Mouse (Mus musculus): Measurements from ENCODE around the gene Eif1ax. TPM values are rescaled to one million over a fixed set of nuclear protein-coding genes. Genes with fewer than 3 reads are reported as not detected.
"Not testable (repeated sequence)": the region's sequence is repeated elsewhere in the genome, so short reads cannot be mapped to it uniquely, and the experiment has no call there.

The Eif1ax gene
- 131 and 146 TPM in 2 replicates for polyA plus RNA-seq (2015; fragmentation: Nextera tagmentation; extraction: Ambion mirVana)

- DNase-seq (ENCODE audit: low spot score) = peak; percentile 87
Measured at GRCm38 (mm10) chrX:159371831-159372752, at the start of gene Eif1ax. Eif1ax (plus strand) TSS chrX:159372178.

GRCm38 (mm10) chrX:159364506-159364905 lies 7.5 kb upstream of the Eif1ax start:
- no peak for DNase-seq (ENCODE audit: low spot score)

GRCm38 (mm10) chrX:159372753-159373144 lies 771 bp downstream of the Eif1ax start:
- DNase-seq (ENCODE audit: low spot score) = no peak

- DNase-seq (ENCODE audit: low spot score) = no peak
Measured at GRCm38 (mm10) chrX:159387105-159387504, 15.1 kb downstream of the Eif1ax start.

DNA sequence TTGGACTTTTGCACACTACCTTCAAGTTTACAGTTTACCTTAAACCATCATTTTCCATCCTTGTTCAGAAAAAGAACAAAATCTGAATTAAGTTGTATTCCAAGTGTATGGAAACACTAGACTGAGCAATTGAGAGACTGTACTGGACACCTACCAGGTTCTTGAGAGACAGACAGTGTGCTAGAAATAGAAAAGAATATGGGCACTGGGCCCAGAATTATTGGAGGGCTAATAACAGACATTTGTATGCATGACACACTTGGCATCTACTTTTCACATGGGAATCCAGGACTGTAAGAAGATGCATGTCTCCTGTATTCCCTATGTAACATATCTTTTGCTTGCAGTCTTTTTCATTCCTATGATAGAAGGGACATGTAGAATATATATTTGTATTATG lies 17.0 kb downstream of the Eif1ax start:
- no peak for DNase-seq (ENCODE audit: low spot score)

DNA sequence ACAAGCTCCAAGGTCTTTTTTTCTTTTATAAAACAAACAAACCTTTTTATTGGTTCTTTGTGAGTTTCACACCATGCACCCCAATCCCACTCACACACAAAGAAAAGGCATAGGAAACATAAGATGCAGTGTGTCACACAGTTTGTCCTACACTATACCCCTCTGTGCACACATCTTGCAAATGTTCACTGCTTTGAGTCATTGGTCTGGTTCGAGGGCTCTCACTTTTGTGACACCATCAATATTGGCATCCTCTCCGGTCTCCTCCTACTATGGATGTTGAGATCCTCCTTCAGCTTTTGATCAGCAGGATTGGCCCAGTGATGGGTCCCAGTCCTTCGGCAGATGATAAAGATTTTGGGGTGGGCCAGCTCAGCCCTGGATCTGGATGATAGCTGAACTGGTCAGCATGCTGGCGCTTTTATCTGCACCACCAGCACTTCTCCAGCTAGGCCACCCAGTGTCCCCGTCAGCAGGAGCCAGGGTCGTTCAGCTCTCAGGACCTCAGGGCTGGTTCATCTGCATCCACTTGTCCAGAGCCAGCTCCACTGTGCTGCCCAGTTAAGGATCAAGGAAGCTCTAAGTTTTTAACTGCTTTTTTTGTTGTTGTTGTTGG lies 18.5 kb downstream of the Eif1ax start:
- no peak for DNase-seq (ENCODE audit: low spot score)

GRCm38 (mm10) chrX:159391239-159391638 lies 19.3 kb downstream of the Eif1ax start:
- DNase-seq (ENCODE audit: low spot score) = no peak

DNA sequence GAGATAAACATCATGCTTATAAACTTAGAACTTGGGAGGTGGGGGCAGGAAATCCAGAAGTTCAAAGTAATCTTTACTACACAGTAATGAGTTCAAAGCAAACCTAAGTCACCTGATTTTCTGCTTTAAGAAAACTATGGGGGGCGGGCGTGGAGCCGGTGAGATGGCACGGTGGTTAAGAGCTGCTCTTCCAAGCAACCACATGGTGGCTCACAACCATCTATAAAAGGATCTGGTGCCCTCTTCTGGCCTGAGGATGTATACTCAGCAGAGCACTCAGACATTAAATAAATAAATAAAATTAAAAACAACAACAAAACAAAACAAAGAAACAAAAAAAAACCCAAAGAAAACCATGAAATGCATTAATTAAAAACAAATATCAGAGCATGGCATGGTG lies 37.3 kb downstream of the Eif1ax start:
- DNase-seq (ENCODE audit: low spot score) = peak; percentile 66

- DNase-seq (ENCODE audit: low spot score) = peak; percentile 34
Measured at GRCm38 (mm10) chrX:159414130-159414828, 42.3 kb downstream of the Eif1ax start, which contains the start of gene Map7d2. Map7d2 (plus strand) TSS chrX:159414572.

DNA sequence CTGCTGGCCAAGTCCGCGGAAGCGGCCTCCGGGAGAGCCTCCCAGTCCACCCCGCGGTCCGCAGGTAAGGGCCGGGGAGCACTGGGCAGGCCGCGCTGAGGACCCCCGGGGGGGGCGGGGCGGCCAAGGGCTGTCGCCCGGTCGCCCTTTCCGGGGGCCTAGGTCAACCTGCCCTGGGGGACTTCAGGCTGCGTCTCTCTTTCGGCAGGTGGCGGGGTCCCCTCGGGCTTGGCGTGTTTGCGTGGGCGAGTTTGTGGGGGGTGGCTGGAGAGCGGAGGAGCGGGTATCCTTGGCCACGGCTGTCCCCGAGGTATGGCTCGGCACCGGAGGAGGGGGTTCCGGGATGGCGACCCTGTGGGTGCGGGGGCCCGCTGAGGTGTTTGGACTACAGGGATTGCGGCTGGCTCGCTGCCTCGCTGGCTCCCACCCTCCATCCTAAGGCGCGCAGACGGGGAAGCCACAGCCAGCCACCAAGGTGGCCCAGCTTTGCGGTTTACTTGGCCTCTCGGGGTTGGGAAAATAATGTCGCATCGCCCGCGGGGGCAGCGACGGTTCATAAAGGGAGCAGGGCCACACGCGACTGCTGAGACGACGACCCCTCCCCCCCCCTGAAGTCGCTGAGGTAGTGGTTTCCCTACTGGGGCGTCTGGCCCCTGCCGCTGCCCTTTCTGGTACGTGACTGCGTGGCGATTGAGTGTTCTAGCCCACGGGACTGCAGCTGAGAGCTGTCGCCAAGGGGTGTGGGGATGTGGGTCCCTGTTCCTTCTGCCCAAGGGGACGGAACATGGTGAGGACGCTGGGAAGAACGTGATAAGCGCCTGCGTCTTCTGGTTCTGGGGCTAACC lies 43.1 kb downstream of the Eif1ax start:
- DNase-seq (ENCODE audit: low spot score) = peak; percentile 1

DNA sequence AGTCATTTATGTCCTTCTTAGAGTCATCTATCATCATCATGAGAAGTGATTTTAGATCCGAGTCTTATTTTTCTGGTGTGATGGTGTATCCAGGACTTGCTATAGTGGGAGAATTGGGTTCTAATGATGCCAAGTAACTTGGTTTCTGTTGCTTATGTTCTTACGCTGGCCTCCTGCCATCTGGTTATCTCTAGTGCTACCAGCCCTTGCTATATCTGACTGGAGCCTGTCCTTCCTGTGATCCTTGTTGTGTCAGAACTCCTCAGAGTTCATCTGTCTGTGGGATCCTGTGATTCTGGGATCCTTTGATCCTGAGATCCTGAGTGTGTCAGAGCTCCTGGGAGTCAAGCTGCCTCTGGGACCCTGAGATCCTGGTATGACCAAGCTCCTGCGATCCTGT lies 58.5 kb downstream of the Eif1ax start:
- not testable (repeated sequence) for DNase-seq (ENCODE audit: low spot score)

Other genes with a start within 250 kb of the Eif1ax start
- gene Rps6ka3, start 161.9 kb upstream of the Eif1ax start, polyA plus RNA-seq (2015; fragmentation: Nextera tagmentation; extraction: Ambion mirVana) = 6.0 and 7.4 TPM in 2 replicates
- 0.26 and 0.29 TPM in 2 replicates for gene Map7d2, start 42.4 kb downstream of the Eif1ax start, polyA plus RNA-seq (2015; fragmentation: Nextera tagmentation; extraction: Ambion mirVana)
- 16.4 and 19.0 TPM in 2 replicates for gene Bclaf3, start 154.5 kb downstream of the Eif1ax start, polyA plus RNA-seq (2015; fragmentation: Nextera tagmentation; extraction: Ambion mirVana)